Mouse (Mus musculus) mouse embryonic stem cell (cell line): ENCODE data around the gene Kidins220.

Experiments
- in situ Hi-C, 2 experiments: fragments of 300-500 bp; cut with MboI; formaldehyde crosslinking; loops; 1 replicate in 1 of 2; 3 replicates in 1 of 2; pipeline ENCODE4 v1.14.3; 2019 to 2020; ENCODE audit warnings: low sequenced_read_pairs in 2 of 2, low pct_unique_long_range_greater_than_20kb in 1 of 2, mixed read lengths in 1 of 2; ENCODE audit not compliant: unreplicated experiment in 1 of 2

Gene Kidins220

GRCm38 (mm10) chr12:25060901-25061300, 86.2 kb downstream of the Kidins220 start:
- in situ Hi-C loops, result no loop called here

GRCm38 (mm10) chr12:25062264-25062663, 87.5 kb downstream of the Kidins220 start:
- in situ Hi-C loops, result no loop called here

- in situ Hi-C loops, result no loop called here
Observed at GRCm38 (mm10) chr12:25073374-25073773, 98.6 kb downstream of the Kidins220 start.

GRCm38 (mm10) chr12:25074344-25074743, 99.6 kb downstream of the Kidins220 start:
- in situ Hi-C loops, result no loop called here

GRCm38 (mm10) chr12:25083260-25084178, 108.8 kb downstream of the Kidins220 start:
- in situ Hi-C loops, result loop anchor here in 1 of 2 experiments (25.0 kb wide), 1 partner anchor 1204 kb away; no protein-coding TSS in a partner anchor

- in situ Hi-C loops, result loop anchor here in 1 of 2 experiments (25.0 kb wide), 1 partner anchor 1200 kb away; no protein-coding TSS in a partner anchor
Observed at GRCm38 (mm10) chr12:25086966-25087365, 112.2 kb downstream of the Kidins220 start.

GRCm38 (mm10) chr12:25089433-25089832, 114.7 kb downstream of the Kidins220 start:
- in situ Hi-C loops, result loop anchor here in 1 of 2 experiments (25.0 kb wide), 1 partner anchor 1198 kb away; no protein-coding TSS in a partner anchor

GRCm38 (mm10) chr12:25092027-25092704, 117.4 kb downstream of the Kidins220 start:
- in situ Hi-C loops, result loop anchor here in 1 of 2 experiments (10.0 to 25.0 kb wide), 2 partner anchors 973 to 1195 kb away; no protein-coding TSS in a partner anchor

- in situ Hi-C loops, result loop anchor here in 1 of 2 experiments (10.0 to 25.0 kb wide), 2 partner anchors 972 to 1195 kb away; no protein-coding TSS in a partner anchor
Observed at GRCm38 (mm10) chr12:25092751-25093211, 118.1 kb downstream of the Kidins220 start.

GRCm38 (mm10) chr12:25093241-25093774, 118.6 kb downstream of the Kidins220 start:
- in situ Hi-C loops, result loop anchor here in 1 of 2 experiments (10.0 to 25.0 kb wide), 2 partner anchors 971 to 1194 kb away; no protein-coding TSS in a partner anchor

GRCm38 (mm10) chr12:25094621-25095521, 120.1 kb downstream of the Kidins220 start:
- in situ Hi-C loops, result loop anchor here in 1 of 2 experiments (10.0 to 25.0 kb wide), 2 partner anchors 970 to 1192 kb away; no protein-coding TSS in a partner anchor

- in situ Hi-C loops, result loop anchor here in 1 of 2 experiments (10.0 to 25.0 kb wide), 2 partner anchors 969 to 1192 kb away; no protein-coding TSS in a partner anchor
Observed at GRCm38 (mm10) chr12:25095538-25095937, 120.8 kb downstream of the Kidins220 start.

GRCm38 (mm10) chr12:25095974-25096639, 121.4 kb downstream of the Kidins220 start:
- in situ Hi-C loops, result loop anchor here in 1 of 2 experiments (10.0 to 25.0 kb wide), 2 partner anchors 969 to 1191 kb away; no protein-coding TSS in a partner anchor

GRCm38 (mm10) chr12:25096640-25097051, 121.9 kb downstream of the Kidins220 start:
- in situ Hi-C loops, result loop anchor here in 1 of 2 experiments (10.0 to 25.0 kb wide), 2 partner anchors 968 to 1191 kb away; no protein-coding TSS in a partner anchor

GRCm38 (mm10) chr12:25097052-25097209, 122.2 kb downstream of the Kidins220 start, which contains the start of gene Id2:
Gene Id2 (minus strand): TSS chr12:25097140.
- in situ Hi-C loops, result loop anchor here in 1 of 2 experiments (10.0 to 25.0 kb wide), 2 partner anchors 968 to 1190 kb away; no protein-coding TSS in a partner anchor

- in situ Hi-C loops, result loop anchor here in 1 of 2 experiments (10.0 to 25.0 kb wide), 2 partner anchors 967 to 1190 kb away; no protein-coding TSS in a partner anchor
Observed at GRCm38 (mm10) chr12:25097210-25098160, 122.8 kb downstream of the Kidins220 start.
